Mouse (Mus musculus) C2C12 (cell line): ENCODE measurements around the gene Vmn1r60.
"Not testable (repeated sequence)": the region's sequence is repeated elsewhere in the genome, so short reads cannot be mapped to it uniquely, and the experiment has no call there.

Experiments
- CTCF ChIP-seq: IDR thresholded peaks from one replicate; pipeline ENCODE4 v1.5.1; 2011; ENCODE audit not compliant: control insufficient read depth, insufficient read depth, insufficient read length
- FOSL1 ChIP-seq: IDR thresholded peaks from one replicate; pipeline ENCODE4 v1.8.0; 2011; ENCODE audit warnings: mild to moderate bottlenecking, low read length; ENCODE audit not compliant: poor library complexity, insufficient read depth, severe bottlenecking
- MAX ChIP-seq: IDR thresholded peaks from one replicate; pipeline ENCODE4 v1.6.1; 2011; ENCODE audit warnings: mild to moderate bottlenecking, control low read depth
- MYOG ChIP-seq: IDR thresholded peaks from one replicate; pipeline ENCODE4 v1.6.1; 2011; ENCODE audit not compliant: control insufficient read depth, insufficient read length; ENCODE audit errors: extremely low read depth
- USF1 ChIP-seq: IDR thresholded peaks from one replicate; pipeline ENCODE4 v1.6.1; 2011; ENCODE audit warnings: low read depth, mild to moderate bottlenecking, control low read depth, moderate library complexity

DNA sequence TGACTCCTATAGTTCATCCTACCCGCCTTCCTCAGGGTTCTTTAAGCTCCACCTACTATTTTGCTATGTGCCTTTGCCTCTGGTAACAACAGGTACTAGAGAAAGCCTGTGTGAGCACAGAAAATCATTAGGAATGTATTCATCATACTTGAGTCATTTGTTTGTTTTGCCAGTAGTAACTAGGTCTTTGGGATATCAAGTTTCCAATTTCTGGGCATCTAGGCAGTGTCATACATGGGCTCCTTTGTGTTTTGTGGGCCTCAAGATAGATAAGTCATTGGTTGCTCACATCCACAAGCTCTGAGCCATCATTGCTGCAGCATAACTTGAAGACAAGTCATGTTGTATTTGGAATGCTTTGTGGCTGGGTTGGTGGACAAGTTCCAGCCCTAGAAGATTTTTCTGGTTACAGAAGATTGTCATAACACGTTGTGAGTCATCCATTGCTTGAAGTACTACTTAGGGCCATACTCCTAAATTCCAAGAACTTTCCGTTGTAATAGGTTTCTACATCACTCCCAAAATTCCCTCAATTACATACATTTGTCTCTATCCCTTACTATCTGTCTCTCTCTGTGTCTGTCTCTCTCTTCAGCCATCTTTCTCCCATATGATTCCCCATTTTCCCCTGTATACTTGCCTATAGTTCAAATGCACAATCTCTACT, 6.2 kb downstream of the Vmn1r60 start:
- not testable (repeated sequence) for TF ChIP-seq CTCF, USF1, MAX, MYOG
- peak; percentile 32 for TF ChIP-seq FOSL1
